Mouse (Mus musculus) adrenal gland, adult 18-20 months (tissue): Measurements from ENCODE around the gene Uchl3. TPM values are rescaled to one million over a fixed set of nuclear protein-coding genes. Genes with fewer than 3 reads are reported as not detected.
A peak's percentile ranks its signal among the peaks of the same experiment; 100 is the strongest.

ENCODE experiments used
- DNase-seq, 2 experiments: peaks; one replicate each; pipeline ENCODE4 v3.0.0; 2021 to 2022; ENCODE audit warnings: low spot score in 2 of 2
- long read RNA-seq, 2 experiments: library from polyadenylated mRNA; stranded (forward); transcript quantifications; one replicate each; pipeline ENCODE4 v2.0.0; 2021
- total RNA-seq, 2 experiments: library from RNA; stranded (reverse); gene quantifications; 1 replicate in 1 of 2; 2 replicates in 1 of 2; pipeline ENCODE4 v1.2.3; 2021

Uchl3 gene
- total RNA-seq = 10 to 100 TPM; 39.7 to 41.3 TPM
- long read RNA-seq, experiment 1, partial matches to known transcripts = 0 of 22 reads
- long read RNA-seq, experiment 1, other reads (novel, unspliced or antisense) = 22 of 22 reads
- long read RNA-seq, experiment 2, partial matches to known transcripts = 4 of 75 reads
- long read RNA-seq, experiment 2, other reads (novel, unspliced or antisense) = 71 of 75 reads

- DNase-seq = peak; percentile 99
Observed at GRCm38 (mm10) chr14:101653581-101654525, at the start of gene Uchl3. TSS of gene Uchl3 (plus strand) at chr14:101653967.

GRCm38 (mm10) chr14:101605843-101606242 lies 47.9 kb upstream of the Uchl3 start:
- DNase-seq = no peak

GRCm38 (mm10) chr14:101607631-101608518 lies 45.9 kb upstream of the Uchl3 start:
- peak; percentile 42 for DNase-seq

DNA sequence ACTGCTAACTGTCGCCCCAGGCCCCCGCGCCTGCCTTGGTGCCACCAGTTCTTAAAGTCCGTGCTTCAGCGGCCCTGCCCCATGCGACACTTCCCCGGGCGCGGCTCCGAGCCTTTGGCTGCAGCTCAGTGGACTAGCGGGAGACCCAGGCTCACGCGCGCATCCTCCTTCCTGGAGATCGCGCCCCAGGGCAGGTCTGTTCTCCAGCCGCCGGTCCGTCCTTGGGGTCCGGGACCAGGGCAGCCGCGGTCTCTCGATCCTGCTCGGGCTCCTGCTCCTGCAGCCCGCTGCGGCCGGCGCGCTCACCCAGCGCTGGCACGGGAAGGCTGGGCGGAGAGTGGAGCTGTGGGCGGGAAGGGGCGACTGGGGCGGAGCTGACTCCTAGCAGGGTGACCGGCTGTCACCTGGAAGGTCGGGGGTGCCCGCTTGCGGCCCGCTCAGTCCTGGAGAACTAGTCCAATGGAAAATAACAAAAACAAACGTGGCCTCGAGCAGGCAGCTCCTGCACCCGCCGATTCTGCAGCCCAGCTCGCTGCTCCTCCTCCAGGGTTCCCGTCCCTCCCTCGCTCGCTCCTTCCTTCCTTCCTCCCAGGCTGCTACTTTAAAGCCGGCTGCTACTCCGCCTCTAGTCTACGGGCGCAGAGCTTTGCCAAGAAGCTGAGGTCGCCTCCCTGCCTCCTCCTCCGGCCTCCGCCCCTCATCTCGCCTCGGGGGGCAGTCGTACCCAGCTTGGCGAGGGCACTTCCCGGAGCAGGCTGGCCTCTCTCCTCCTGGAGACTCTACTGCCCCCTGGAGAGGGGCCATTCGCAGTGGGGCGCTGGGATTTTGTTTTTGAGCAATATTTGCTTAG lies 45.0 kb upstream of the Uchl3 start, which contains the start of gene Tbc1d4:
Gene Tbc1d4, minus strand, starts transcription at position 673 of the 850 bp plus-strand sequence.
- peak; percentile 82 to 90 for DNase-seq

DNA sequence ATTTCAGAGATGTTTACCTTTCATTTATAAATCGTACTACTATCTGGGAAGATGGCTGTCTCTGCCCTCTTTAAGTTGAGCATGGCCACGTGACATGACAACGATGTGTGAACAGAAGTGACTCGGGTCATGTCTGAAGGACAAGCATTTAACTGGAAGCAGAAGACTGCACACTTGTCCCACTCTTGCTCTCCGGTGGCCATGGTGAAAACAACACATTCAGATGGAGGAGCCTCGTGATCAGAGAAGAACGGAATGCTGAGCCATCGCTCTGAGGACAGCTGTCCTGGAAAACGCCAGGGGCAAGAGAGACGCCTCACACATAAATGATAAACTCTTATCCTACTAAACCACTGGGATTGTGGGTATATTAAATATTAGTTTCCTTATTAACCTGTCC lies 43.1 kb upstream of the Uchl3 start:
- no peak for DNase-seq

GRCm38 (mm10) chr14:101613206-101613605 lies 40.6 kb upstream of the Uchl3 start:
- no peak for DNase-seq

- no peak for DNase-seq
Observed at GRCm38 (mm10) chr14:101616178-101616577, 37.6 kb upstream of the Uchl3 start.

- DNase-seq = no peak
Observed at GRCm38 (mm10) chr14:101617680-101618079, 36.1 kb upstream of the Uchl3 start.

DNA sequence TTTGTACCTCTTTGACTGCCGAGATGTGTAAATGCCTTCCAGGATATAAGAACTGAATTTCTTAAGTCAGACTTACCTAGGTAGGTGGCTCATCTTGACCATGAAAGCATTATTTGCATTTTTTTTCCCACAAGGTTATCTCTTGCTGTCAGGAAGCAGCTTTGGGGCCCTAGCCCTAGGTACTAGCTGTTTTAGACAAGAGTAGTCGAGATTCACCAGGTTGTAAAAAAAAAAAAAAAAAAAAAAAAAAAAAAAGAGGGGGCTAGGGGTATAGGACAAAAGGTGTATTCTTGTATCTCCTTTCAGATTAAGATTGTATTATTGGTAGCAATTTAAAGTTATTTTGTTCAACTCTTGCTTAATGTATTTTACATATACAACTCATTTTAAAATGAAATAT lies 23.2 kb upstream of the Uchl3 start:
- DNase-seq = no peak

GRCm38 (mm10) chr14:101635765-101636164 lies 18.0 kb upstream of the Uchl3 start:
- DNase-seq = no peak

DNA sequence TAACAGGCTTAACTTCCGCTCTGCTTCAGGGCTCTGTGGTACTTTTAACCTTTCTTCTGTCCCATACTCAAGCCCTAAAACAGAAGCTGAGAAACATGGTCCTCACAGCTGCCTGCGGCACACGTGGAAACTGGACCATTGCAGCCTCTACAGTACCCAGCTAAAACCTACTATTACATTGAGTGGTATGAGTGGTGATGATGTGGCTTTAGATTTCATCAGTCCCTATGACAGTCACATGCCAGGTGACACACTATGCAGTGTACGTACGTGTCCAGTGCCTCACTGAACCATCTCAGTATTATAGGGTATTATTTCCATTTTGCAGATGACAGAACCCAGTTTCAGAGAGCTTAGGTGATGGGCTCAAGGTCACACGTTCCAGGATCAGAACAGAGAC lies 16.4 kb upstream of the Uchl3 start:
- no peak for DNase-seq

DNA sequence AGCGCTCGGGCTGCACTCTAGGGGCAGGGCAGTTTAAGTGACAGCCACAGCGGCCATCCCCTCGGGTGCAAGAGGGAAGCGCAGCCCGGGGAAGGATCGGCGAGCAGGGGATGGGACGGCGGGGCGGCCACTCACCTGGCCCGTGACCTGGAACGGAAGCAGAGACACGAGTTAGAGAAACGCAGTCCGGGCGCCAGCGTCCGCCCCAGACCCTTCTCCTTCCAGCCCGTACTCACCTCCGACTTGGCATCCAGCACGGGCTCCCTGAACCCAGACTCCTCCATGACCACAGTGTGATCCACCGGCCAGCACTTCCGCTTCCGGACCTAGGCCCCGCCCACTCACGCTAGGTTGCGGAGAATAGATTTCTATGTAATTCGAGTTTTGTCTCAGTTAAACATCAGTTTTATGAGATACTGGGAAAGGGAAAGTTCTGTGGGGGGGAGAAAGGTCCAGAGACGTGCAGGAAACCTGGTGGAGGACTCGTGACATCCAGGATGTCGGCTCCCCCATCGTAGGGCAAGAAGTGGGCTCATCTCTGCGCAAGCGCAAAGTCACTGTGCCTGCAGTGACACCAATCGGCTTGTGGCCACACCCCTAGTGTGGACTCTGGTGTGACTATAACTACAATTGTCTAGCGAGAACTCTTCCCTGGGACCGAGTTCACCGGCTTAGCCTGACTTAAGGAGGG lies 13.5 kb upstream of the Uchl3 start, which contains the start of gene Commd6:
Gene Commd6, minus strand, starts transcription at position 534 of the 691 bp plus-strand sequence.
- DNase-seq = peak; percentile 82 to 84

DNA sequence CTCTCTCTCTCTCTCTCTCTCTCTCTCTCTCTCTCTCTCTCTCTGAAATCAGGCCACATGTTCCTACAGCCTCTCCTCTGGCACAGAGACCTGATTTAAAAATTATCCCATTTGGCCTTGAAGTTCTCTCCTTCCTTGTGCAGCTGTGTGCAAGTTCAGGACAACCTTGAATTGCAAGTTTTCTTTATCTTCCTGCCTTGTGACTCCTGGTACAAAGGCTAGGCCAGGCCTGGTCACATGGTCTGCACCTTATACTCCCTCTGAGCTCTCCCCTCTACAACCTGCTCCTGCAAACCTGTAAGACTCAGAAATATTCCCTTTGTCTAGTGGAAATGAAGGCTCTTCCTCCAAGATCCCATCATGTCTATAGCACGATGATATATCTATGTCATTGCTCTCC lies 8.8 kb upstream of the Uchl3 start:
- DNase-seq = no peak

DNA sequence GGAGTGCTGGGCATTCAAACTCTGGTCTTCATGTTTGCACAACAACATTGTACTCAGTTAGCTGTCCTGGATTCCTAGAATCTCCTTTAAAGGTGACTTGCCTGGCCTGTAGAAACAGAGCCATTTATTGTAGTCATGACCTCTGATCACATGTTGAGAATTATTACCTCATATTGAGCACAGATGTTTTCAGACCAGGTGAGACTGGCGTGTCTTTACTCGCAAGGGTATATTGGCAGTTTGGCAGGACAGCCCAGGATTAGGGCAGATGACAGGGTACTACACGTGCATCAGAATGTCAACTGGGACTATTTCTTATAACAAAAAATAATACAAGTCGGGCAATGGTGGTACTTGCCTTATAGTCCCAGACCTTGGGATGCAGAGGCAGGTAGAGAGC lies 3.2 kb upstream of the Uchl3 start:
- no peak for DNase-seq

DNA sequence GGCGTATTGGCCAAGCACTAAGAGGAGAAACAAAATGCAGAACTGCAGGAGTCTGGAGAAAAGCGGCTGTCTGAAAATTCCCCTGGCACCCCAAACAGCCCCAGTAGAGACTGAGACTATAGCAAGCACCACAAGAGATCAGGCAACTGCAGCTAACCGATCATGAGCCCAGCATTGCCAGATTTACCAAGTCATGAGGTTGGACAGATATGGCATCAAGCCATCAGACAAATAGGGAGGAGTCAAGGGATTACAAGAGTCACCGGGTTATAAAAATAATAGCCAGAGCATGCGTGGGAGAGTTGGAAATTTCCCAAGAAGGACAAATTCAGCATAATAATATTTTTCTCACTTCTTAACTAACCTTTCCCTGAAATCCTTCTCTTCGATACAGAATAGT lies 1.2 kb upstream of the Uchl3 start:
- DNase-seq = no peak

DNA sequence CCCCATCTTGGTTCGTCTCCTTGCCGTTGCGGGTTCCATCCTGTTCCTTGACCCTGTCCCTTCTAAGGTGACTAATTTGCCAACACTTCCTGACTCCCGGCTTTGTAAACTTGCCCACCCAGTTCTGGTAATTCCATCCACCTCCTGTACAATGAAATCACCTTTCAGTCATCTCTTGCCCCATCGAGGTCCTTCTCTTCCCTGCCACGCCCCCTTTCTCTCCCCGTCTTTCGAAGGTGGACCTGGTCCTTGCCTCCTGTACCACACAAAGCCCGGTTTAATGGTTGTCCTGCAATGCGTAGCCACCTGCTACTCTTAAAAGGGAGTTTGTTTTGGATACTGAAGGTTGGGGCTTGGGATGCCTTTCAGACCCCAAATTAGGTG lies 751 bp downstream of the Uchl3 start:
- DNase-seq = no peak

DNA sequence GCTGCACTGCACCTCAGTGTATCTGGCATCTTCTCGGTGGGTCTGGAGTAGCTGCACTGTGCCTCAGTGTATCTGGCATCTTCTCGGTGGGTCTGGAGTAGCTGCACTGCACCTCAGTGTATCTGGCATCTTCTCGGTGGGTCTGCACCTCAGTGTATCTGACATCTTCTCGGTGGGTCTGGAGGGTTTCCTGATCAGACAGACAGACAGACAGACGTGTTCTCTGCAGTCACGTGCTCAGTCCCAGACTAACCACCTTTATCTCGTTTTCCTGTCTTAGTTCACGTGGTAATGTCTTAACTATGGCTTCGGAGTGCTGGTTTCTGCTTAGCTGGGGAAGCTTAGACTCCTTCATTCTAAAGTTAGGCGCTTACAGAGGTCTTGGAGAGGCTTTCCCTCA lies 2.5 kb downstream of the Uchl3 start:
- no peak for DNase-seq

DNA sequence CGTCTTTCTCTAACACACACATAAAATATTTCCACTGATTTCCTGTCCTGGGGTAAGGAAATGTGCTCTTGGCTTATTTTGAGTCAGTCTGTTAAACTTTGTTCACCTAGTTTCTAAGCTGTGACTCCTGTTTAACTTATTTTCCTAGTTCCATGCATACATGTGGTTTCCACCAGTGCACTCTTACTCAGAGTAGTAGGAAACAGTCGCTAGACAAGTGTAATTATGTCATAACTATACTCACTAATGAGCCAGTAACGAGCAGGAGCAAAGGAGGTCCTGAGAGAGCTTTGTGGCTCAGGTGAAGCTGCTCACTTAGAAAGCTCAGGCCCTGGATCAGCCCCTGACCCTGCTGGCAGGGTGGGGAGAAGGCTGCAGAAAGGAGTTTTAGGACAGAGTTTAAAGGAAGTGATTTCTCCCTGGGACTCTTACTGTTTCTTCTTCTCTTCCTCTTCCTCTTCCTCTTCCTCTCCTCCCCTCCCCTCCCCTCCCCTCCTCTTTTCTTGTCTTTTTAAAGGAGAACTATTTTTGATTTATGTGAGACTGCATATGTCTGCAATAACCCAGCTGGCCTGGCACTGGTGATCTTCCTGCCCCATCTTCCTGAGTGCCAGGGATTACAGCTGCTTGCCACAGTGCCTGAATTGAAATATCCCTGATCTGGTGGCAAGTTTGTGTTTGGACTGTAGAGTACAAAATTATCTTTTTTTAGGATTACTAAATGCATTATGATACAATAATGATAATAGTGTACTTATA lies 8.1 kb downstream of the Uchl3 start:
- DNase-seq = no peak

DNA sequence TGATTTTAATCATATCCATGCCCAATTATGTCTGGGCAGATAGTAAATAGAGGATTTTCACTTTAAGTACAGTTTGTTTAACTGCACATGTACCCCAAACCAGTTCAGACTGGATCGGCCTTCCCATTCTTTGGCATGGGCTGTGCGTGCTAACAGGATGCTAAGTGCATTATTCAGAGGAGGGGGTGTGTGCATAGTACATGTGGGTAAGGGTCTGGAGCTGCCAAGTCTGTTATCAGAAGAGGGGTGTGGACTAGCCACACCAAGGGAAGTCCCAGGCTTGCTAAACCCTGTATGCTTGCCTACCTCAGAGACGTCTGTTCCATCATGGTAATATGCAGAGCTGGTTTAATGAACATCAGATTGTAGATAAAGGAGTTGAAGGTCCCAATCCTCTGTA lies 10.5 kb downstream of the Uchl3 start:
- DNase-seq = no peak
